ENCODE assay signal across 19 mouse cellular contexts in genomic region chr5:124873890-124874601, GRCm38 (mm10). TPM values are rescaled to one million over a fixed set of nuclear protein-coding genes. Genes with fewer than 3 reads are reported as not detected.
DNase-seq lines count a peak whose midpoint lies in the region; ATAC-seq and TF ChIP-seq lines count a peak whose summit lies in the region.
"Had no signal": no experiment of that assay in that cellular context is flagged by ENCODE, and none has a peak within 500 bp of the region (broad histone marks: within the 10 kb centered on the region; RNA-seq: fewer than 3 reads in every experiment).

No protein-coding gene starts in this region.

- no peak overlapping the region for H3K27ac ChIP-seq in heart, embryonic 10.5 days
- H3K27ac ChIP-seq in hindbrain, postnatal 0 days, result no peak overlapping the region
- no peak overlapping the region for H3K27ac ChIP-seq in hindbrain, embryonic 16.5 days (ENCODE audit: low read depth, low read length)
- no peak overlapping the region for H3K27ac ChIP-seq in lung, embryonic 16.5 days (ENCODE audit: low read length)
- H3K27ac ChIP-seq: embryonic facial prominence, embryonic 12.5 days; forebrain, embryonic 15.5 days; heart, adult 2 months; heart, embryonic 15.5 days had no signal

- DNase-seq in heart, embryonic 10.5 days (ENCODE audit: low spot score), result peak; percentile 79
- no peak for DNase-seq in heart, postnatal 14 days
- no peak for DNase-seq in hindbrain, postnatal 0 days (ENCODE audit: low spot score)
- no peak for DNase-seq in lung, adult 2 months
- peak; percentile 27 to 72 for DNase-seq in lung, postnatal 4 days
- DNase-seq: adrenal gland, postnatal 14 days; cerebellum, adult 11-12 months; cerebellum, adult 9-10 months; cerebellum, postnatal 25 days; gastrocnemius, postnatal 36 days; heart, adult 2 months had no signal

- no peak overlapping the region for H3K4me2 ChIP-seq in hindbrain, postnatal 0 days (ENCODE audit: low read depth, low read length)
- H3K4me2 ChIP-seq in hindbrain, embryonic 16.5 days (ENCODE audit: low read length), result no peak overlapping the region
- no peak overlapping the region for H3K4me2 ChIP-seq in lung, embryonic 16.5 days (ENCODE audit: low read depth, low read length)
- H3K4me2 ChIP-seq: embryonic facial prominence, embryonic 12.5 days; forebrain, embryonic 15.5 days; heart, embryonic 15.5 days; hindbrain, embryonic 13.5 days had no signal

- H3K4me1 ChIP-seq in heart, embryonic 10.5 days, result peaks cover 34% of the 10 kb centered on the region; the same call in 1 of the 2 replicates
- peaks cover 3% of the 10 kb centered on the region; the same call in 1 of the 2 replicates for H3K4me1 ChIP-seq in hindbrain, postnatal 0 days (ENCODE audit: insufficient read depth, low read length)
- peaks cover 20% of the 10 kb centered on the region for H3K4me1 ChIP-seq in hindbrain, embryonic 16.5 days (ENCODE audit: control insufficient read depth, insufficient read depth, low read depth, low read length)
- peaks cover 39% of the 10 kb centered on the region for H3K4me1 ChIP-seq in lung, embryonic 16.5 days (replicated peaks; ENCODE audit: control insufficient read depth, insufficient read depth, low read length)
- H3K4me1 ChIP-seq in lung, adult 2 months (ENCODE audit: control insufficient read depth, insufficient read depth, low read length), result peaks cover 8% of the 10 kb centered on the region
- H3K4me1 ChIP-seq: embryonic facial prominence, embryonic 12.5 days had no signal

- no peaks in the 10 kb centered on the region for H3K27me3 ChIP-seq in heart, embryonic 10.5 days (ENCODE audit: insufficient read depth, poor library complexity, severe bottlenecking)
- no peaks in the 10 kb centered on the region for H3K27me3 ChIP-seq in hindbrain, postnatal 0 days (ENCODE audit: insufficient read depth, low read length)
- no peaks in the 10 kb centered on the region for H3K27me3 ChIP-seq in hindbrain, embryonic 16.5 days (replicated peaks; ENCODE audit: control insufficient read depth, insufficient read depth, low read length)
- no peaks in the 10 kb centered on the region for H3K27me3 ChIP-seq in lung, embryonic 16.5 days (ENCODE audit: control insufficient read depth, insufficient read depth, low read depth, low read length)
- H3K27me3 ChIP-seq: embryonic facial prominence, embryonic 12.5 days; forebrain, embryonic 15.5 days; heart, embryonic 15.5 days; hindbrain, embryonic 13.5 days; Patski had no signal

- TF ChIP-seq CTCF in hindbrain, postnatal 0 days (IDR thresholded peaks at IDR 0.05; ENCODE audit: low read depth), result no peak
- no peak for TF ChIP-seq CTCF in lung, adult 2 months (IDR thresholded peaks at IDR 0.05; ENCODE audit: insufficient read depth, low read length)

- no peaks in the 10 kb centered on the region for H3K9me3 ChIP-seq in heart, embryonic 10.5 days
- H3K9me3 ChIP-seq in hindbrain, postnatal 0 days (ENCODE audit: low read length), result no peaks in the 10 kb centered on the region
- no peaks in the 10 kb centered on the region for H3K9me3 ChIP-seq in hindbrain, embryonic 16.5 days (ENCODE audit: control insufficient read depth, low read length)
- no peaks in the 10 kb centered on the region for H3K9me3 ChIP-seq in lung, embryonic 16.5 days (ENCODE audit: control insufficient read depth, low read length)
- H3K9me3 ChIP-seq: embryonic facial prominence, embryonic 12.5 days; forebrain, embryonic 15.5 days; heart, embryonic 15.5 days; hindbrain, embryonic 13.5 days had no signal

- intact Hi-C loops in heart, postnatal 14 days (cut with DNase I), result no loop called here

- ATAC-seq in hindbrain, postnatal 0 days, result peak; percentile 32; the same call in 1 of the 2 replicates
- no peak for ATAC-seq in hindbrain, embryonic 16.5 days
- peak; percentile 78 for ATAC-seq in lung, embryonic 16.5 days (ENCODE audit: low read depth)
- ATAC-seq: forebrain, embryonic 15.5 days; Patski had no signal

- no peak overlapping the region for H3K9ac ChIP-seq in hindbrain, postnatal 0 days (replicated peaks; ENCODE audit: low read length)
- H3K9ac ChIP-seq in hindbrain, embryonic 16.5 days (ENCODE audit: low read depth, low read length), result no peak overlapping the region
- no peak overlapping the region for H3K9ac ChIP-seq in lung, embryonic 16.5 days (ENCODE audit: low read length)
- H3K9ac ChIP-seq: embryonic facial prominence, embryonic 12.5 days; forebrain, embryonic 15.5 days; heart, embryonic 15.5 days; hindbrain, embryonic 13.5 days had no signal

- TF ChIP-seq POLR2A in lung, adult 2 months (IDR thresholded peaks at IDR 0.05; ENCODE audit: borderline replicate concordance, extremely low read depth, low read depth, low read length), result no peak

- no peak overlapping the region for H3K4me3 ChIP-seq in heart, embryonic 10.5 days
- no peak overlapping the region for H3K4me3 ChIP-seq in hindbrain, postnatal 0 days (ENCODE audit: low read length)
- no peak overlapping the region for H3K4me3 ChIP-seq in hindbrain, embryonic 16.5 days (ENCODE audit: low read length)
- no peak overlapping the region for H3K4me3 ChIP-seq in lung, embryonic 16.5 days (ENCODE audit: low read length)
- H3K4me3 ChIP-seq in lung, adult 2 months (replicated peaks; ENCODE audit: extremely low read depth, low read depth, low read length), result no peak overlapping the region
- H3K4me3 ChIP-seq: embryonic facial prominence, embryonic 12.5 days; forebrain, embryonic 15.5 days; heart, adult 2 months; heart, embryonic 15.5 days; hindbrain, embryonic 13.5 days had no signal

- 56% methylated on average over 6 of the region's 6 CpGs for WGBS in heart, embryonic 10.5 days
- WGBS in hindbrain, postnatal 0 days, result 83% methylated on average over 6 of the region's 6 CpGs
- 88% methylated on average over 6 of the region's 6 CpGs for WGBS in hindbrain, embryonic 16.5 days
- WGBS in lung, embryonic 16.5 days, result 64% methylated on average over 6 of the region's 6 CpGs
- 65% methylated on average over 6 of the region's 6 CpGs for WGBS in lung, adult 2 months

- peaks cover 29% of the 10 kb centered on the region for H3K36me3 ChIP-seq in heart, embryonic 10.5 days
- H3K36me3 ChIP-seq in hindbrain, postnatal 0 days (ENCODE audit: insufficient read depth, low read length), result no peaks in the 10 kb centered on the region; the same call in 1 of the 2 replicates
- H3K36me3 ChIP-seq in hindbrain, embryonic 16.5 days (ENCODE audit: control insufficient read depth, insufficient read depth, low read length), result no peaks in the 10 kb centered on the region
- H3K36me3 ChIP-seq in lung, embryonic 16.5 days (ENCODE audit: control insufficient read depth, insufficient read depth, low read length), result peaks cover under 1% of the 10 kb centered on the region; the same call in 1 of the 2 replicates
- H3K36me3 ChIP-seq: heart, embryonic 15.5 days had no signal

RNA-seq across cellular contexts. Expression of gene Zfp664, which starts 11.6 kb away (rescaled TPM):
- polyA plus RNA-seq in heart, embryonic 10.5 days (2016; fragmentation: Nextera tagmentation; extraction: Ambion mirVana), result 61.4 and 91.2 TPM in 2 replicates
- total RNA-seq in heart, postnatal 14 days (2021), result 10 to 100 TPM; 48.1 to 50.7 TPM
- total RNA-seq in hindbrain, postnatal 0 days (2014; rRNA removed), result 42.5 and 44.7 TPM in 2 replicates
- 63.6 and 68.9 TPM in 2 replicates for polyA plus RNA-seq in hindbrain, postnatal 0 days (2015; fragmentation: Nextera tagmentation; extraction: Ambion mirVana)
- polyA plus RNA-seq in hindbrain, embryonic 16.5 days (2015; fragmentation: Nextera tagmentation; extraction: Ambion mirVana), result 75.7 and 77.1 TPM in 2 replicates
- polyA plus RNA-seq in lung, embryonic 16.5 days (2015; fragmentation: Nextera tagmentation; extraction: Ambion mirVana), result 91.1 and 92.9 TPM in 2 replicates
- 26.6 and 27.7 TPM in 2 replicates for polyA plus RNA-seq in lung, adult 2 months (2012; rRNA removed)

RNA-seq across cellular contexts. Expression of gene Ccdc92, which starts 11.8 kb away (rescaled TPM):
- polyA plus RNA-seq in heart, embryonic 10.5 days (2016; fragmentation: Nextera tagmentation; extraction: Ambion mirVana), result 5.0 and 7.8 TPM in 2 replicates
- 1 to 10 TPM; 1.1 TPM for total RNA-seq in heart, postnatal 14 days (2021)
- 43.2 and 48.5 TPM in 2 replicates for total RNA-seq in hindbrain, postnatal 0 days (2014; rRNA removed)
- 43.7 and 49.4 TPM in 2 replicates for polyA plus RNA-seq in hindbrain, postnatal 0 days (2015; fragmentation: Nextera tagmentation; extraction: Ambion mirVana)
- 47.0 and 51.3 TPM in 2 replicates for polyA plus RNA-seq in hindbrain, embryonic 16.5 days (2015; fragmentation: Nextera tagmentation; extraction: Ambion mirVana)
- polyA plus RNA-seq in lung, embryonic 16.5 days (2015; fragmentation: Nextera tagmentation; extraction: Ambion mirVana), result 9.9 and 11.7 TPM in 2 replicates
- polyA plus RNA-seq in lung, adult 2 months (2012; rRNA removed), result 21.5 and 21.9 TPM in 2 replicates
- total RNA-seq: hematopoietic stem cell, adult 5-6 weeks had no signal

Comparison
In these comparisons a context has a peak if more than half of its experiments do, and no peak if none do; other contexts are left out.
1. DNase-seq: peak in heart, embryonic 10.5 days (single experiment) and lung, postnatal 4 days (2 of 2); none in heart, postnatal 14 days (0 of 2), hindbrain, postnatal 0 days (single experiment) and lung, adult 2 months (single experiment).